Comparison of ENCODE assay signal across 14 mouse cellular contexts in genomic region chr13:99414352-99414742, GRCm38 (mm10).
A peak's percentile ranks its signal among the peaks of the same experiment; 100 is the strongest.
DNase-seq lines count a peak whose midpoint lies in the region; ATAC-seq lines count a peak whose summit lies in the region.
"Had no signal": no experiment of that assay in that cellular context is flagged by ENCODE, and none has a peak within 500 bp of the region (broad histone marks: within the 10 kb centered on the region; RNA-seq: fewer than 3 reads in every experiment).

No protein-coding gene starts in this region.

- H3K4me1 ChIP-seq in kidney, embryonic 16.5 days (ENCODE audit: insufficient read depth, low read length) = peaks cover 40% of the 10 kb centered on the region
- H3K4me1 ChIP-seq in embryonic facial prominence, embryonic 10.5 days = peaks cover 49% of the 10 kb centered on the region
- peaks cover 35% of the 10 kb centered on the region for H3K4me1 ChIP-seq in embryonic facial prominence, embryonic 15.5 days
- peaks cover 21% of the 10 kb centered on the region for H3K4me1 ChIP-seq in limb, embryonic 15.5 days
- H3K4me1 ChIP-seq in intestine, embryonic 15.5 days (replicated peaks) = 0 out of 2 replicates have a peak, but pooled peaks cover 2% of the 10 kb centered on the region
- H3K4me1 ChIP-seq: liver, embryonic 13.5 days had no signal

- H3K9me3 ChIP-seq in kidney, embryonic 16.5 days (ENCODE audit: low read length) = no peaks in the 10 kb centered on the region
- H3K9me3 ChIP-seq in embryonic facial prominence, embryonic 10.5 days = no peaks in the 10 kb centered on the region
- H3K9me3 ChIP-seq in embryonic facial prominence, embryonic 15.5 days (replicated peaks) = no peaks in the 10 kb centered on the region
- no peaks in the 10 kb centered on the region for H3K9me3 ChIP-seq in limb, embryonic 15.5 days
- no peaks in the 10 kb centered on the region for H3K9me3 ChIP-seq in intestine, embryonic 15.5 days
- H3K9me3 ChIP-seq: liver, embryonic 13.5 days had no signal

- H3K27ac ChIP-seq in kidney, embryonic 16.5 days (ENCODE audit: low read length) = no peak overlapping the region; the same call in 1 of the 2 replicates
- H3K27ac ChIP-seq in embryonic facial prominence, embryonic 10.5 days (replicated peaks) = peak overlapping the region; percentile 82
- H3K27ac ChIP-seq in embryonic facial prominence, embryonic 15.5 days (replicated peaks) = 0 out of 2 replicates have a peak overlapping the region, but pooled peaks have one; percentile 29
- peak overlapping the region; percentile 67 for H3K27ac ChIP-seq in limb, embryonic 15.5 days
- H3K27ac ChIP-seq in intestine, embryonic 15.5 days = no peak overlapping the region
- H3K27ac ChIP-seq: liver, embryonic 13.5 days; macrophage had no signal

- H3K36me3 ChIP-seq in kidney, embryonic 16.5 days (ENCODE audit: insufficient read depth, low read length) = peaks cover 16% of the 10 kb centered on the region
- H3K36me3 ChIP-seq in embryonic facial prominence, embryonic 10.5 days (replicated peaks) = peaks cover 73% of the 10 kb centered on the region
- peaks cover 36% of the 10 kb centered on the region for H3K36me3 ChIP-seq in embryonic facial prominence, embryonic 15.5 days
- H3K36me3 ChIP-seq in limb, embryonic 15.5 days = peaks cover 55% of the 10 kb centered on the region
- peaks cover 15% of the 10 kb centered on the region; the same call in 1 of the 2 replicates for H3K36me3 ChIP-seq in intestine, embryonic 15.5 days

- DNase-seq in kidney, adult 9 months = no peak
- DNase-seq in embryonic facial prominence, embryonic 10.5 days (ENCODE audit: low spot score) = no peak
- no peak for DNase-seq in adrenal gland, postnatal 10 days
- DNase-seq: cerebellum, adult 11-12 months; gastrocnemius, postnatal 25 days; heart, postnatal 4 days; kidney, postnatal 10 days; liver, embryonic 13.5 days; right cerebral cortex, adult 18-20 months had no signal

- H3K27me3 ChIP-seq in kidney, embryonic 16.5 days (ENCODE audit: insufficient read depth, low read length) = no peaks in the 10 kb centered on the region
- H3K27me3 ChIP-seq in embryonic facial prominence, embryonic 10.5 days (replicated peaks; ENCODE audit: low read depth, poor library complexity, severe bottlenecking) = no peaks in the 10 kb centered on the region
- no peaks in the 10 kb centered on the region for H3K27me3 ChIP-seq in embryonic facial prominence, embryonic 15.5 days
- no peaks in the 10 kb centered on the region for H3K27me3 ChIP-seq in limb, embryonic 15.5 days
- no peaks in the 10 kb centered on the region for H3K27me3 ChIP-seq in intestine, embryonic 15.5 days (replicated peaks)
- H3K27me3 ChIP-seq: liver, embryonic 13.5 days had no signal

- no peak overlapping the region; the same call in 1 of the 2 replicates for H3K9ac ChIP-seq in kidney, embryonic 16.5 days (replicated peaks; ENCODE audit: low read length)
- no peak overlapping the region for H3K9ac ChIP-seq in embryonic facial prominence, embryonic 15.5 days
- H3K9ac ChIP-seq in limb, embryonic 15.5 days = no peak overlapping the region
- H3K9ac ChIP-seq in intestine, embryonic 15.5 days = no peak overlapping the region
- H3K9ac ChIP-seq: liver, embryonic 13.5 days had no signal

- no peak overlapping the region for H3K4me2 ChIP-seq in kidney, embryonic 16.5 days (replicated peaks; ENCODE audit: low read depth, low read length)
- no peak overlapping the region for H3K4me2 ChIP-seq in embryonic facial prominence, embryonic 15.5 days (replicated peaks)
- H3K4me2 ChIP-seq in limb, embryonic 15.5 days = no peak overlapping the region
- no peak overlapping the region for H3K4me2 ChIP-seq in intestine, embryonic 15.5 days (replicated peaks)
- H3K4me2 ChIP-seq: liver, embryonic 13.5 days had no signal

- no peak overlapping the region for H3K4me3 ChIP-seq in kidney, embryonic 16.5 days (ENCODE audit: low read length)
- 0 out of 2 replicates have a peak overlapping the region, but pooled peaks have one; percentile 0 for H3K4me3 ChIP-seq in embryonic facial prominence, embryonic 10.5 days
- no peak overlapping the region for H3K4me3 ChIP-seq in embryonic facial prominence, embryonic 15.5 days (replicated peaks)
- no peak overlapping the region for H3K4me3 ChIP-seq in limb, embryonic 15.5 days
- no peak overlapping the region for H3K4me3 ChIP-seq in intestine, embryonic 15.5 days (replicated peaks)
- H3K4me3 ChIP-seq: liver, embryonic 13.5 days had no signal

- WGBS in kidney, embryonic 16.5 days = 44% methylated on average over 10 of the region's 10 CpGs
- 37% methylated on average over 10 of the region's 10 CpGs for WGBS in embryonic facial prominence, embryonic 10.5 days
- 52% methylated on average over 10 of the region's 10 CpGs for WGBS in embryonic facial prominence, embryonic 15.5 days
- WGBS in limb, embryonic 15.5 days = 33% methylated on average over 10 of the region's 10 CpGs
- 62% methylated on average over 10 of the region's 10 CpGs for WGBS in intestine, embryonic 15.5 days

- ATAC-seq in kidney, embryonic 16.5 days (ENCODE audit: low FRiP score, low TSS enrichment) = peak; percentile 32; the same call in 1 of the 2 replicates
- 0 out of 2 replicates have a peak, but pooled peaks have one; percentile 26 for ATAC-seq in embryonic facial prominence, embryonic 15.5 days (ENCODE audit: insufficient number of reproducible peaks, low FRiP score, low TSS enrichment, low read depth)
- peak; percentile 45; the same call in 1 of the 2 replicates for ATAC-seq in limb, embryonic 15.5 days (ENCODE audit: insufficient number of reproducible peaks, low FRiP score, low TSS enrichment, low read depth)
- no peak for ATAC-seq in intestine, embryonic 15.5 days

Comparison
In these comparisons a context has a peak if more than half of its experiments do, and no peak if none do; other contexts are left out.
1. H3K27ac ChIP-seq: peak in embryonic facial prominence, embryonic 10.5 days (single experiment), embryonic facial prominence, embryonic 15.5 days (single experiment) and limb, embryonic 15.5 days (single experiment); none in kidney, embryonic 16.5 days (single experiment) and intestine, embryonic 15.5 days (single experiment).